Mouse (Mus musculus) liver (tissue): ENCODE measurements at regions not wholly inside any gene's neighbourhood (a gene's known extent, or its start where the extent isn't known, plus 50 kb on each side); places are given as distances from the start of the nearest gene placed in this dataset.

Source experiments
- DNase-seq: peaks from one replicate; pipeline ENCODE4 v3.0.0-alpha.2; 2020; ENCODE audit warnings: mixed read lengths

DNA sequence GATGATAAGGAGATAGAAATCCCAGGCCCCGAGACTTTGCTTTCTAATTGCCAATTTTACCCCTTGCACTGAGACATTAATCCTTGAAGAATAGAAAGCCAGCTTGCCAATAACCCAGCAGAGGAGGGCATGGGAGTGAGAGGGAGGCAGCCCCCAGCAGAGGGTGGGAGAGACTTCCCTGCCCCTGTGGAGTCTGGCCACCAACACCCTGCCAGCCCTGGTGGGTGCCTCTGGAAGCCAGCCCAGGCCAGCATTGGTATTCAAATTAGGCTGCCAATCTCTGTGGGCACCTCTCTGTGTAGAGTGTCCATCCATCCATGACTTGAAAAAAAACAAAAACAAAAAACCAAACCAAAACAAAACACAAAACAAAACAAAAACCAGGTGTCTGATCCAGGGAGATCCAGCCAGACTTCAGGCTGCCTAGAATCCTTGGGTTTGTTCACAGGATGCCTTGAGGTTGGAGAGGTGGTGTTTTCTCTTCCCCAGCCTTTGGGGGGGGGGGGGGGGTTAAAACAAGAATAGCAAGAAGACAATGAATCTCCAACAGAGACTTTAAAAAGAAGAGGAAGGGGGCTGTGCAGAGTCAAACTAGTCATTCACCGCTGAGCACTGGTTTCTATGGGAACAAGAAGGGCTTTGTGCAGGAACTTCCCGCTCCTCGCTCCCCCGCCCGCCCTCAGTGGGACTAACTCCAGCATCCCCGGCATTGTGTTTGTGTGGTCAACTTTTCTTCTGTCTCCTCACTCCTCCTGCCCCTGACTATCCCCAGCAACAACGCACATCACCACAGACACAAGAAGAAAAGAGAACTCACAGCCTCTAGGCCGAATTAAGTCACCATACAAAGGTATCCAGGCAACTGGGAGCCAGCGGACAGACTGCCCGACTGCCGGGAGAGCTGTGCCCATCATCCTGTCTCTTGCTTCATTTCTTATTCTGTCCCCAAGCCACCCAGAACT, 236.3 kb upstream of the Pabpc6 start:
- DNase-seq: no peak

DNA sequence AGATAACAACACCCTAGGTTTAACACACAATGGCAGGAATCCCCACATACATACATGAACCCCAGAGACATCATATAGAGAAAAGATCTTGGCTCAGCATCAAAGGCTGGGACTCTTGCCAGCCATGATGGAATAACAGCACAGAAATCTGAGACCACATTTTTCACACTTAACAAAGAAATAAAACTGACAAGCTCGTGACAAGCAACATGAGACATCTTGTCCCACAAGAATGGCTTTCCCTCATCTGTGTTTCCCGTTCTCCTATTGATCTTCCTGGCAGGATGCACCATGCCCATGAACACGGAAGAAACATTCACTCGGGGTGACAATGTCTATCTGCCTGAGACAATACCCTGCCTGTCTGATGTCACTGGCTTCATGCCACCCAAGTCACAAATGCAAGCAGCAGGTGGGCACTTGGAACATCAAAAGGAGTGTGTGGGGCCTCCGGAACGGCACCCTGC, 235.0 kb upstream of the Pabpc6 start:
- DNase-seq: no peak

DNA sequence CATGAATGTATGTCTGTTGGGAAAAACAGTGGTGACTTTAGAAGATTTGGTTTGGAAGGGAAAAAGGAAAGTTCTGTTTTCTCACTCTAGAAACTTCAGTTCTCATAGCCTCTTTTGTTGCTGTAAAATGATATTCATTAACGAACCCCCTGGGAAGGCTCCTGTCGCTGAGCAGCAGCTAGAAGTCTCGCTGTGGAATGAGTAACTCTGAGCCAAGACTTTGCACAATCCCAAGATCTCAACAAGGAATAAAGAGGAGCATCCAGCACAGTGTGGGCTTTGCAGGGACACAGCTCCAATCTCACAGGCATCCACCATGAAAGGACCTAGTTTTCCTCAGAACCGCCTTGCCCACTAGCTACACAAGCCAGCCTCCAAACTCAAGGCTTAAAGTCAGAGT, 233.8 kb upstream of the Pabpc6 start:
- DNase-seq: no peak

DNA sequence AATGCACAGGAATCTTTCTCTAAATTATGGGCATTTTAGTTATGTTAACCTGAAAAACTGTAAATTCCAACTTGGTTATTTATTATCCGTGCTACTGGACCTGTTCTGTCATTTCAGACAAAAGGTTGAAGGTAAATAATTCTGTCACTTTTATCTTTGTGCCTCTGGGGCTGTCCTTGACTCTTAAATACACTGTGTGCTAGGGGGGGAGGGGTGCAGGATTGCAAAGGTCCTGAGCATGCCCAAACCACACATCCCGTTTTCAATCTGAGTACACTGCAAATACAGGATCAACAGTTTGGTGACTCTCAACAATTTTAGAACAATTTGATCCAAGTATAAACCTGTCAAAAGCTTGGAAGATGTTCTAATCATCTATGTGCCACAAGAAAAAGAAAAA, 227.4 kb upstream of the Pabpc6 start:
- DNase-seq: peak; percentile 48

DNA sequence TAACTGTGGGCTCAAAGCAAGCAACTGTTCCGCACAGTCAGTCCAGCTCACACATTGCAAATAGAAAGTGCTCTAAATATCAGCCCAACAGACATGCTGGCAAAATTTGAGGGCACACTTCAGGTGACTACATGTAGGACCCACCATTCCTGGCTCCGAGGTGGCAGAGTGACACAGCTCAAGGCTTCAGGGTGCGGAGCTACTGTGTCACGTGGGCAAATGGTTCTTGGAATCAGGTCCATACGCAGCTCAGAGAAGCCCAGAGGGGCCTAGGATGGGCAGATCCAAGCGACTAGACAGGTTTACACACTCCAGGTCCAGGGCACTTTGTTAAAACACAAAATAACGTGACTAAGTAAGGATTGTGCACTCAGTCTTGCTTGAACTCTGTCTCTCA, 226.2 kb upstream of the Pabpc6 start:
- DNase-seq: no peak

DNA sequence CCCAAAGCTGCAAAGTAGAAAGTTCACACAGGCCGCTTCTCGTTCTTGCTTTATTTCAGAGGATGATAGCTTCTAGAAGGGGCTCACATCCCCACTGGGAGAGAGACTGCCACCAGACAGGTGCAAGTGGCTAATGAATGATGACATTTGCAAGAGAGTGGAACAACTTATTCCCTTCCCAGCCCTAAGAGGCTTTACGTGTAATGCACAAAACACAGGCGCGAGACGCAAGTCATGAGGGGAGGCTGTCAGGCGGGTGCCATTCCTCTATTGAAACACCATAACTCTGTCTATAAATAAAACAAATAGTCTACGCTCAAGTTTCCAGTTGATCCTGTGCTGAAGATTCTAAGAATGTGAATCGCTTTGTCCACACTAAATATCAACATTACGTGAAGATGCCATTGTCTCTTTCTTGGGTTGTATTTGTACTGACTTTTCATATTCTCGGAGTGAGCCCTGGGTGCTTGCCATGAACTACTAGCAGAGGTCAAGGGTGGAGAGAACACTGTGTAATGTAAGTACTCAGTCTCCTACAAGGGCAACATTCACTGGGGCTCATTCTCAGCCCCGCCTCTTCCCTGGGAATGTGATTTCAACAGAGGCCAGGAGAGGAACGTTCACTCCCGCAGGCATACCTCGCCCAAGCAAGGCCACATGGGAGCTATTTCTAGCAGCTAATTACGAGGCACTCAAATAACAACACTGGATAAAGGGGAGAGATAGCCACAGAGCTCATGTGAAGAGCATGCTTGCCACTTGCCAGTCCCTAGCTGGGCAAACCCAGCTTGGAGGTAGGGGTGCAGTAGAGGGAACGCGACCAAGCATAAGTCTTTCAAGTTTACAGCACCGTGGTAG, 225.5 kb upstream of the Pabpc6 start:
- peak; percentile 19 for DNase-seq

DNA sequence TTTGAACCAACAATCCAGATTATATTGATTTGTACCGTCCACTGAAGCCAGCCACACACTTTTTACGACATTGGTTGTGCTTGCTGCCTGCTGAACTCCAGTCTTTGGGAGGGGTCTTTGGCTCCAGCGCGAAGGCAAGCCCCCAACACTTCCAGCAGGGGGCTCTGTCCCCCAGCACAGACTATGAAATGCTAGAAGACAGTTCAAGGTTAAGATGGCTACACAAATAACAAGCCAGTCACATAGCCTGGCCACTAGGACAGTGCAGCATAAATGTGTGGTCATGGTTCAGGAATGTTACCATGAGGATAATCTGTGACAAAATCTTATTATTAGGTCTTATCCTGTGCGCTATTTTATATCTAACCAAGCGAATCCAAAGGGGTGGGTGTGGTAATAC, 224.4 kb upstream of the Pabpc6 start:
- peak; percentile 13 for DNase-seq

DNA sequence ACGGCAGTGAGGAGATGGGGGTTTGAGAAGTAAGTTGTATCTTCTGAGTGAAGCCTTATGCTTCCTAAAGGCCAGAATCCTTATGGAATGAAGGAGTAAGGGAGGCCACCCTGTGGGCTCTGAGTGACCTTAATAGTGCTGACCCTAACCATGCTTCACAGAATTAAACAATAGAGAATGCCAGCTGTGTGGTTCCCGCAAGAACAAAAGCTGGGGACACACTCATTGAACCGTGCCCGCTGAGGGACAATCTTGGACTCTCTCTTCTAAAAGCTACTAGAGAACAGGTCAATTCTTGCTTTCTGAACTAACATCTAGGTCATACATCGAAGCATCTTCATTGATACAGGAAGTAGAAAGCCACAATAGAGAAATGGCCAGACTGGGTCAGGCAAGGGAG, 223.3 kb upstream of the Pabpc6 start:
- DNase-seq: no peak

DNA sequence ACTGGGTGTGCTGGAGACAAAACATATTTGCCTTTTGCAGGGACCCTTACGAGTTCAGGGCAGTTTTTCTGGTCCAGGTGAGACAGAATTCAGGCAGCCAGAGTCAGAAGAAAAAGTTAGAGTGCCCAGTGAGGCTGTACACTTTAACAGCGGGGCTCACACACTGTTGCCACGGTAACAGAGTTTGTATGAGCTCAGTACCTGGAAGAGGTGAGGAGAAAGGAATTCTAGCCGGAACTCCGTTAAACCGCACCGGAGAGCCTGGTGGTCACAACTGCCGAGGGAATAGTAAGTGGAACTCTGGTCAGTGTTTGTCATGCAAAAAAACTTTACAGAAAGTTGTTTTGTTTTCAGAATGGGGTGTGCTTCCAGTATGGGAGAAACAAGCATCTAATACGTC, 222.6 kb upstream of the Pabpc6 start:
- DNase-seq: no peak

DNA sequence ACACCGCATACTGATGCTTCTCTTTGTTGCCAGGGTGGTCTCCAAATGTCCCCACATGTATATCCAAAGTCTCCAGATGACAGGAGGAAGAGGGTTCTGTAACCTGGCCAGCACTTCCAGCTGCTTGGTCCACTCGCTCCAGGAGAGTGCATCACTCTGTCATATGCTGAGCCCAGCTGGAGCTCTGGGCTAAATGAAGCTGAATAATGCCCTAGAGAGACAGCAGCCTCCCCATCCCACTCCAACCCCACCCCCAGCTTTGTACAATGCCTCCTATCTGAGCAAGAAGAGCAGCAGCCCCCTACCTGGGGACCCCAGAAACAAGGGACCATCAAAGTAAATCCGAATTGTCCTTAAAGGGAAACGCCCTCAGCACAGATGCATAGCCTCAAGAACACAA, 219.0 kb upstream of the Pabpc6 start:
- DNase-seq: no peak

DNA sequence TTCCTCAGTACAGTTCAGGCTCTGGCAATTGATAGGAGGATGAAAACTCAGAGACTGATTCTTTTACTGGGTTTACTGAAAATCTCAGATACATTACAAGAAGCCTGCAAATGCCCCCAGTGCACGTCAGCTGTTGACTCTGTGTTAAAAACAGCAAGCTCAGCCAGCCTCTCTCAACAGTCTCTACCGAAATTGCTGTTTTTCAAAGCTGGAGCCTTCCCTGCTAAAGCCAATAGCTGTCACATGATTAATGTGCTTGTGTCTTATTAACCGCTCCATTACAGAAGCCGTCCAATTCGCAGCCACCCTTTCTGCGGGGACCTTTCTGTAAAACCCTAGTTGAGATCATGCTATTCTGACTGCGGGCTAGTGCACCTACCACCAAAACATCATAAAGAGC, 215.6 kb upstream of the Pabpc6 start:
- no peak for DNase-seq

DNA sequence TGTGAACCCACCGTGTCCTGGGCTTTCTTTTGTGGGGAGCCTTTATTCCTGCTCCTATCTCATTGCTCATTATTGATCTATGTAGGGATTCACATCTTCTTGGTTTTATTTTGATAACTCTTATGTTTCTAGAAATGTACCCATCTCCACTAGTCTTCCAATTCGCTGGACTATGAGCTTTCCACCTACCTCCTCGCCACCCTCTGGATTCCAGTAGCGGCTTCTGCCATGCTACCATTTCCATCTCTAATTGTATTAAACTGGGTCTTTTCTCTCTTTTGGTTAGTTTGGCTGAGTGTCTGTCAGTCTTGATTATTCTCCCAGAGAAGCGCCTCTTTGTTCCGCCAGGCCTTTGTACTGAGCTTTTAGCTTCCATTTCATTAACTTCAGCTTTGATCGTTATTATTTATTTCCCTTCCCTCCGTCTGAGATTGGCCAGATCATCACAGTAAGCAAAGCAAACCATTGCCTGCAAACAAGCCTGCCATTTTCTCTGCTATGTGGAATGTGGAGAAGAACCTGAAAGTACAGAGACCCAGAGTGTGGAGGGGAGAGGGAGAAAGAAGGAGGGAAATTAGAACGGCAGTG, 213.2 kb upstream of the Pabpc6 start:
- DNase-seq: no peak

DNA sequence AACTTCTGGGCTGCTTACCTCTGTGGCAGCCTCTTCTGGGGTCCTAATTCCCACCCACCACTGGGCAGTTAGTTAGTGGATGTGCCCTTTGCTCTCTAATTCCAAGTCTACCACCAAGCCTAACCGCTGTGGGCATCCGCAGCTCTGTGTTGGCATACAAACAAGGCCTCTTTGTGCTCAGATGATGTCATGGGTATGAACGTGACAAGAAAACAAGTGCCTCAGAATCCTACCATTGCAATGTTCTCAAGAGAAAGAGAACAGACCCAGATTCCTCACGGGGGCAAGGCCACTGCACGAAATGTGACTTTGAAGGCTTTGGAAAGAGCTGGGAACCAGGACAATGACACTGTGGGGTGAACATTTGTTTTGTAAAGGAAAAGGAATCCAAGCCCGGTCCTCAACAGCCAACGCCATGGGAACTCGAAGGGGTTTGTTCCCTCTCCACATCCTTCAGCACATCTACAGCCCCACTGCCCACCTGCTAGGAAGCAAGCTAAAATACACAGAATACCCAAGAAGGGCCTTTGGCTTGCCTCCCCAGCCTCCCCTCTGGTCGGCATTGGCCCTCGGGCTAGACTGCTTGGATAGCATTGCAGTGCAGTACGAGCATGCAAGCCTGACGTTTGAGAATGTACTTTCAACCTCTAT, 210.2 kb upstream of the Pabpc6 start:
- no peak for DNase-seq

DNA sequence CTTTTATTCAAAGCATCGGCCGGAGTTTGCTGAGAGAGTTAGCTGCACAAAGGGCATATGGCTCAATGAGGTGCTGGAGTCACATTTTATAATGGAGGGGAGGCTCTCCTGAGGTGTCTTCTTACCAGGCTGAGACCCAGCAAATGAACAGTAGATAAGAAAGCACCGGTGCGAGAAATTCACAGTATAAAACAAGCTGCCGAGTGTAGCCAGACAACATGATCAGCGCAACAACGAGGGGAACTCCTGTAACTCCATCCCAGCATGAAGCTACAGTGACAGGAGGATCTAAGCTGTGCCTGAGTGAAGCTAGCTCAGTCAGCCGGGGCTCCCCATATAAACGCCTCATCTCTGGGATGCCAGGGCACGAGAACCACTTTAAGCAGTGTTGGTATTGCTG, 204.2 kb upstream of the Pabpc6 start:
- DNase-seq: no peak

DNA sequence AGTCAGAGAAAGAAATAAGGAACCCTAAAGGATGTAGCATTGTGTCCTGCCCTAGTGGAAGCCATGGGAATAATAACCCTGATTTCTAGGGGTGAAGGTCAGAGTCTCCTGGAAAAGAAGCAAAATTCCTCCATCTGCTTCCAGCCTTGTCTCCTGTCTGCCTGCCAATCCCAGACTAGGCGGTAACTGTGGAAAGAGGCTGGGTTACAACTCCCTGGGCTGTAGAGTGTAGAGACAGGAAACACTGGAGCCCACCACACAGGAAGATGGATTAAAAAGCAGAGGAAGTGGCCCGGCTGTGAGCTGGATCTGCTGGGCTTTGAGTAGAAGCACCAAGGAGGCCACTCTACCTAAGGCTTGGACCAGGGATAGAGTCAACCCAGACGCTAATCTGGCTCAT, 200.7 kb upstream of the Pabpc6 start:
- DNase-seq: no peak

DNA sequence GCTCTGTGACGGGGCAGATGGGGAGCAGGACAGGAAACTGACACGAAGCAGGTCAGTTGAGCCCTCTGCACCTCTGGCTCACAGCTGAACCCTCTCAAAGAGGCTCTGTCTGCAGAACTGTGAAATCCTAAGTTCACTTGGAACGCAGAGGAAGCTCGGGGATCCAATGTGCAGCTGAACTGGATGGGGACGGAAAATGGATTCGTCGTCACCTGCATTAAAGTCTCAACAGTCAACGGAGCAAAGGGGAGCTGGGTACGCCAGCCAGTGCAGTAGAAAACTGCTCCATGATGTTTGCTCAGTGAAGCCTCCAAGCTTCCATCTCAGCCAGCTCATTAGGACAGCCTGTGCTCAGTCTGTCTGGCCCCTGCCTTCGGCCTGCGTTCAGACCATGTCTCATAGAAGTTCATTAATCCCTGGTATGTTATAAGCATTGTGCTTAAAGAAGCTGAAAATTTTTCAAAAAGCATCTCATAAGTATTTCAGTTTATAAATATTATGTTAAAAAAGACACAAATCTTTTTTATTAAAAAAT, 199.3 kb upstream of the Pabpc6 start:
- DNase-seq: no peak

DNA sequence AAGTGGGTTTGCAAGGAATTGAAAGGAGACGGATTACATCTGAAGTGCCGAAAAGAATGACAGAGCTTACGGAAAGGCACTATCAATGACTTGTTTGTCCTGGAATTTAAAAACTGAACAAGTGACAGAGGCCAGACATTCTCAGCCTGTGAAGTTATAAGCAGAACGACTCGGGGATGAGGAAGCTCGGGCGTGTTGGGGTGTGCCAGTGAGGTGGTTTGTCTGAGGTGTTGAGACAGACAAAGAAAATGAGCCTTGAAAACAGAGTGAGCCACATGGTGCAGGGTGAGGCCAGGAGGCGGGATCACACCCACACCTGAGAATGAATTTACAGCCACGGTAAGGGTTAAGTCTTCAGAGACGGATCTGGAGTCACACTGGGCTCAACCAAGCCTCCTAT, 194.7 kb upstream of the Pabpc6 start:
- no peak for DNase-seq

DNA sequence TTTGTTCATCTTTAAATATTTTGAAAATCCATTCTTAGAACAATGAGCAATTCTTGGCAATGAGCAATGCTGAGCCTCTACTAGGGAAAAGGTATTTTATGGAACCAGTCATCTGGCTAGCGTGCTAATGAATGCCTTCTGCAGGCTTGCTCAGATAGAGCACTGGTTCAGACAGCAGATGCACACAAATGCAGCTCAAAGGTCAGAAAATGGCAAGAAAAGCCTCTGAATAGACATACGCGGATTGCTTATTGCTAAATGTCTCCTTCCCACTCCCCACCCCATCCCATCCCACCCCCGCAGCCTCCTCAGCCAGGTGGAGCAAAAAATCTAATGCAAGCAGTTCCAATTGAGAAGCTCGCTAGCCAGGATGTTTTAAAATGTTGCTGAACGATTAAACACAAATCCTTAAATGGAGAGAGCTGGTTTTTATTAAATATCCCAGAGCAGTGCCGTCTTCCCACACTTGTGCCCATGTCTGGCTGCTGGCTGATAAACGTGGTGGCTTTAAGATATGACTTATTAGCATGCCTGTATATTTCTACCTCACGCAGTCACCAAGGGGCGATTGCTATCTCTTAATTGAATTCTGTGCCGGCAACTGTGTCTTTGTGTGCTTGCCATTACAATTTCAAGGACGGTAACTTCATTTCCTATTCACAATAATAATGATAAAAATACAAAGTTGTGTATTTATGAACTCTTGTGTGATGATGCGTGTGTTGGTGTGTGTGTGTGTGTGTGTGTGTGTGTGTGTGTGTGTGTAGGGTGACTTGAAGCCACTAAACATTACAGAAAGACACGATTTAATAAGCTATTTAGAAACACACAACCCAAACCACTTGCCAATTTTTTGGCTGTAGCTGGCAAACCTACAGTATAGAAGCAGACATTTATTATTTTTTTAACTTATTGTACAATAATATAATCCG, 192.7 kb upstream of the Pabpc6 start:
- no peak for DNase-seq

DNA sequence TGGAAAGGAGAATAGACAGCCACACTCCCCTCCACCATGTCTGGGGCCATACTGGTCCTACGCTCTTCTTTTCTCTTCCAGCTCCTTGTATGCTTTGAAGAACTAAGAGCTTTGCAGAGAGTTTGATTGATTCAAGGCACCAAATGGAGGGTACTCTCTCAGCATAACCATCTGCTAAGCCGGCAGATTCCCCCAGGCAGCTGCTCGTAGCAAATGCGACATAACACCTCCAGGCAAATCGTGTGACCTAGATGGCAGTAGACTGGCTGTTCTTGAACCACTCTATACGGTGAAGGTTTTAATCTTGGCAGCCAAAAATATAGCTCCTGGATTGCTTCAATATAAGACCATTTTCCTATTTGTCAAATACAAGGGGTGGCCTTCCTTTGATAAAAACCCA, 191.8 kb upstream of the Pabpc6 start:
- DNase-seq: no peak

DNA sequence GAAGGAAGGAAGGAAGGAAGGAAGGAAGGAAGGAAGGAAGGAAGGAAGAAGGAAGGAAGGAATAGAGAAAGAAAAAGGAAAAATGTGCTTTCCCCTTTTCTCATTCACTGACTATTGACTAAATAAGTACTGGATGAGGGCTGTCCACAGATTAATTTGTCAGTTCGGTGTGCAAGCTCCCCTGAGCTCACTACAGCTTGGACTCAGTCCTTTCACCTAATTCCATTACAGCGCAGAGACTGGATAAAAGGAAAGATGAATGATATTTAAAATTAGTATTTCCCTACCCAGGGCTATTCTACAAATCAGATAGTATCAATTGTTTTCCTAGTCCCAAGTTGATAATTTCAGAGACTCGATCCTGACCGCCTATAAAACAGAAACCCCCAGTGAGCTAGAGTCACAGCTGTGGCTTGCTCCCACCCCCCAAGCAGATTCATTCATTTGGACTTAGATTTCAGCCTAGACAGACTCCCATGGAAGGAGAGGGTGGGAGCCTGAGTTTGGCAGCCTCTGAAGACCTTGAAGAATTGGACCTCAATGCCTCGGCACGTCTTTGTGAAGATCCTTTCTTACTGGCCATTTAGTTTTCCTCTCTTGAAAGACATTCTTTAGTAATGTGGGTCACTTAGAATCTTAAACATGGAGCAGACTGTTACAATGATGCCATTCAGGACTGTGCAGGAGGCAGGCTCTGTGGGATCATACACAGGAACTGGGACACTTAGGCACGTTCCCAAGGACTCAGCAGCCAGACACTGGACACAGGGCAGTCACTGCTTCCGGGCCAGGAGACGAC, 179.2 kb upstream of the Pabpc6 start:
- no peak for DNase-seq
